Mouse (Mus musculus) testis, adult 2 months (tissue): ENCODE data around the gene Izumo1r.

ENCODE experiments used
- CTCF ChIP-seq: fragments of 200-500 bp; IDR thresholded peaks from 2 replicates; pipeline ENCODE4 v1.5.1; 2012; ENCODE audit warnings: low read depth, mild to moderate bottlenecking, inconsistent platforms, low read length, moderate library complexity; ENCODE audit not compliant: control insufficient read depth, insufficient read depth, insufficient replicate concordance
- POLR2A ChIP-seq: fragments of 200-500 bp; IDR thresholded peaks from 2 replicates; pipeline ENCODE4 v1.6.1; 2012; ENCODE audit warnings: low read depth, mild to moderate bottlenecking, inconsistent platforms, low read length, moderate library complexity; ENCODE audit not compliant: control insufficient read depth

DNA sequence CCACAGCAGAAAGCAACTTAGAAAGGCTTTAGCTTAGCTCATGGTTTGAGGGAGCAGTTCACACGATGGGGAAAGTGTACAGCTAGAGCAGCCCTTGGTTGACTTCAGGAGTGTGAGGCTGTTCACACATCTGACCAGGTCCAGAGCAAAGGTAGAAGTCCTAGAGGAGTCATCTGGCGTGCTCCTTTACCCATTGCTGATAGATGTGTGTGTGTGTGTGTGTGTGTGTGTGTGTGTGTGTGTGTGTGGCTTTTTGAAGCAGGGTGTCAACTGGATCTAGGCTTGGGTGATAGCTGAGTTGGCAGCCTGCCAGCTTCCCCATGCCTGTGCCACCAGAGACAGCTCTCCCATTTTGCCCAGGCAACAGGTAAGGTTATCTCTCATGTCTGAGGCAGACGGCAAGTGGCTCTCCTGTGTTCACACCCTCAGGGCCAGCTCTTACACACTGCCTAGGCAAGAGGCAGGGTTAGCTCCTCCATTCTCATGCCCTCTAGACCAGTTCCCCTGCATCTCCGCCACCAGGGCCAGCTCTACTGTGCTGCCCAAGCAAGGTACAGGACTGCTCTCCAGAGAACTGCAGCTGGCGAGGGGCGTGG is 15.9 kb downstream of the Izumo1r start:
- TF ChIP-seq CTCF (no peak), POLR2A (no peak)
